Mouse (Mus musculus): ENCODE measurements around the gene Iqsec1.

Iqsec1 gene

GRCm38 (mm10) chr6:90953349-90953748 lies 35.1 kb downstream of the Iqsec1 start:
- DNase-seq (ENCODE audit: low spot score in 2 of 2), result no peak

DNA sequence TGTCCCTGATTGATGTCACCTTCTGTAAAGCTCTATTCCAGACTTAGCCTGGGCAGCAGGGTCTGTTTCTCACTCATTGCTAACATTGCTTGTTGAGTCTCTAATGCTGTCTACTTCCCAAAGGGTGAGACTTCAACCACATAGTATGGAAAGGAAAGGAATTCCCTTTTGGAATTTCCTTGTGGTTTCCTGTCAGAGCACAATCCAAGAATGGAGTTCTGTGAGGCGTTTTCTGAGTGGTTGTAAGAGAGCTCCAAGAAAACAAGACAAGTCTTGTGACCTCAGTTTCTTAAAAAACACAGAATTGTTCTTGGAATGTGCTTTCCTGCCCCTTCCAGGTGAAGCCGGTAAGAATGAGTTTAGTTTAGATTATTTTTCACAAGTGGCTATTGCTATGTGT lies 37.5 kb downstream of the Iqsec1 start:
- DNase-seq (ENCODE audit: low spot score in 2 of 2), result no peak

DNA sequence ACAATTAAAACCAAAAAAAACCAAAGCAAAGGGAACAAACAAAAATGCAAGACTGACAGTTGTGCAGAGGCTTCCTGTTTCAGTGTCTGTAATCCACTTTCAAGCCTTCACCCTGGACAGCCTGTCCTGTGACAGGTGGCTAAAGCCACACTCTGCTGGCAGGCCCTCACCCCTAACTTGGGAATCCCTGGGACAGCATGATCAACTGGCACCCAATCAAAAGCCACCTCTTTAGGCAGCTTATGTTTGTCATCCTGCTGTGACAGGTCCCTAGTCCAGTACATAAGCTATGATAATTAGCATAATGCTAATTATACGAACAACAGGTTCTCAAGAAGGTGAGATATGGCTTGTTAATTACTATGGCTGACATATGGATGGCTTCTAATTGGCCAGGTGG lies 40.4 kb downstream of the Iqsec1 start:
- DNase-seq (ENCODE audit: low spot score in 2 of 2), result no peak

- peak; percentile 56 to 57 for DNase-seq (ENCODE audit: low spot score in 2 of 2)
These were observed 42.8 kb downstream of the Iqsec1 start for GRCm38 (mm10) chr6:90945560-90946230.

DNA sequence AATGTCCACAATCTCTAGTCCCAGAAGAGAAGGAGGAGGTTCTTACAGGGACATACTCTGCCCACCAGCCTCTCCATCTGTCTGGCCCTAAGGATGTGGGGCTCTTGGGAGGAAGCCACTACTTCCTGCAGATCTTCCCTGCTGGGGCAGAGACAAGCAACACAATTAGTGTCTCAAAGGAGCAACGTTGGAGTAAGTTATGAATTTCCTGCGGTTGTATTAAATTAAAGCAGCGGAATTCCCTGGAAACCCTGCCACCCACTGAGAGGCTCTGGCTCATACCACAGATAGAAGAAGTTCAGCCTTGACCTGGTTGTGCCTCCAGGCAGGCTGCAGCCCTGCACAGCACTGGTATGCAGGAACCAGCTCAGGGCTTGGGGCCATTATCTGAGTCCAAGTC lies 47.2 kb downstream of the Iqsec1 start:
- DNase-seq (ENCODE audit: low spot score in 2 of 2), result no peak

GRCm38 (mm10) chr6:90933656-90934055 lies 54.8 kb downstream of the Iqsec1 start:
- no peak for DNase-seq (ENCODE audit: low spot score in 2 of 2)

DNA sequence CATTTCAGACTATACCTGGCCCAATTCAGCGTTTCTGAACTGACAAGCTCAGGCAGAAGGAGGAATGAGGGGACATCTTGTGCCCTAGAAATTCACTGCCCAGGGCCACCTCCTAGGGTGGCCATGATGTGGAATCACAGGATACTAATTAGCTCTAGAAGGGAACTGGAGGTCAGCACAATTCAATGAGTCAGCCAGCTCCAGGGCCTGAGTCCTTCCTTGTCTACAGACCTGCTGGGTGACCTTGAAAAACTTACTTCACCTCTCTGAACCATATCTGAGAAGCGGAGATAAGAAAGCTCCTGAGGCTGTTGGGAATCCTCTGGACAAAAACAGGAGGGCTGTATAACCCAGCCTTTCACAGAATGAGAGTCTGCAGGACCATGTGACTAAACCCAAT lies 59.7 kb downstream of the Iqsec1 start:
- no peak for DNase-seq (ENCODE audit: low spot score in 2 of 2)

DNA sequence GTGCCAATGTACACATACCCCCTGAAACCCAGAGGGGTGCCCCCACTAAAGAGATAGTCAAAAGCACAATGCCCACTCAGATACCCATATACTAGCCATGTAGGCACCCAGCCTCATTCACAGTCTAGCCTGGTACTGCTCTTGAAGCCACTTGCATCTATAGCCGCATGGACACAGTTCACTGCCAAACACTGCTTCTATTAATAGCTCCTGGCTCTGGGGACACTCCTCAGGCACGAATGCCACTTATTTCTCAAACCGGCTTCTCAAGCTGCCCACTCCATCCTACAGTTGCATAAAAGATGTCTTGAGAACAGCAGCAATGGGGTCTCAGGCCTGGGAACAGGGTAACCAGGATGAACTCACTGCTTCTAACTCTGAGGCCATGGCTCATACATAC lies 63.0 kb downstream of the Iqsec1 start:
- no peak for DNase-seq (ENCODE audit: low spot score in 2 of 2)

GRCm38 (mm10) chr6:90924796-90925195 lies 63.7 kb downstream of the Iqsec1 start:
- no peak for DNase-seq (ENCODE audit: low spot score in 2 of 2)

GRCm38 (mm10) chr6:90924379-90924778 lies 64.1 kb downstream of the Iqsec1 start:
- no peak for DNase-seq (ENCODE audit: low spot score in 2 of 2)

DNA sequence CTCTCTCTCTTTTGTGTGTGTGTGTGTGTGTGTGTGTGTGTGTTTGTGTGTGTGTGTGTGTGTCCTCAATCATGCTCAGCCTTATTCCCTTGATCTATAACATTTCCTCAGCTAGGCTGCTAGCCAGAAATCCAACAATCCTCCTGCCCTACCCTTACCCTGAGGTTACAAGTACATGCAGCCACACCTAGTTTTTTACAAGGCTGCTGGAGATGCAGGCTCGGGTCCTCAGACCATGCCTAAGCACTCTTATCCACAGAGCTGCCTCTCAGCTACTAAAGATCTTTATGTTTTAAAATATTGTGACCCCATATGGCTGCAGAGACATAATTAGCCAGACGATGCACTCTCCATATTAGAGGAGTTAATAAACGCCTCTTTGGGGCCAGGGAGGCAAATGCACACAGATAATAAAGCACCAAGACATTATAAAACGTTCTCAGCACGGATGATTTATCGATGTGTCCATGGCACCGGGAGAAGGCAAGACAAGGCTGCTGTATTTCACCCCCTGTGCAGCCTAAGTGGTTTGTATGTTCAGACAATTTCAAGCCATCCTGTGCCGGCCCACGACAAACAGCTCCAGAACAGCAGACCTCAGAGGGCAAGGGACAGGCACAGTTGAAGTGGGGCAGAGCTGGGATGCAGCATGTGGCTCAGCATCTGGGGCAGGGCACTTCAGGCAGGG lies 67.1 kb downstream of the Iqsec1 start:
- DNase-seq (ENCODE audit: low spot score in 2 of 2), result no peak

- no peak for DNase-seq (ENCODE audit: low spot score in 2 of 2)
These were observed 67.8 kb downstream of the Iqsec1 start for GRCm38 (mm10) chr6:90920510-90921220.

- DNase-seq (ENCODE audit: low spot score in 2 of 2), result no peak
These were observed 68.7 kb downstream of the Iqsec1 start for GRCm38 (mm10) chr6:90919636-90920420.

DNA sequence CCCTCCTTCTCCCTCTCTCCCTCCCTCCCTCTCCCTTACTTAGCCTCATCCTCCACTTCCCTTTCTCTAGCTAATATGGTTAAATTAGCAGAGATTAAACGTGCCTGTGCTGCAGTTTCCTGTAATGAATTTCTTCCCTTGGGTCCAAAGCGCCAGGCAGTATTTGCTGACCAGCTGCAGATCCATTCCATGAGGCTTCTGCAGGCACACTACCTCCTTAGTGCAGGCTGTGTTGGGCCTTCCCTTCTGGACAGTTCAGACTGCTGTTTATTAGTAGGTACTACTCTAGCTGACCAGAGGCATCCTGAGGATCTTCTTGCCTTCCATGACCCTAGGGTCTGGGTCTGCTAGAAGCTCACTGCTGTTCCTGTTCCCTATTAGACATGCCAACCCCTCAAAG lies 72.9 kb downstream of the Iqsec1 start:
- DNase-seq (ENCODE audit: low spot score in 2 of 2), result no peak

- DNase-seq (ENCODE audit: low spot score in 2 of 2), result no peak
These were observed 74.7 kb downstream of the Iqsec1 start for GRCm38 (mm10) chr6:90913771-90914170.

- no peak for DNase-seq (ENCODE audit: low spot score in 2 of 2)
These were observed 75.7 kb downstream of the Iqsec1 start for GRCm38 (mm10) chr6:90912768-90913167.

- no peak for DNase-seq (ENCODE audit: low spot score in 2 of 2)
These were observed 84.3 kb downstream of the Iqsec1 start for GRCm38 (mm10) chr6:90904143-90904542.

DNA sequence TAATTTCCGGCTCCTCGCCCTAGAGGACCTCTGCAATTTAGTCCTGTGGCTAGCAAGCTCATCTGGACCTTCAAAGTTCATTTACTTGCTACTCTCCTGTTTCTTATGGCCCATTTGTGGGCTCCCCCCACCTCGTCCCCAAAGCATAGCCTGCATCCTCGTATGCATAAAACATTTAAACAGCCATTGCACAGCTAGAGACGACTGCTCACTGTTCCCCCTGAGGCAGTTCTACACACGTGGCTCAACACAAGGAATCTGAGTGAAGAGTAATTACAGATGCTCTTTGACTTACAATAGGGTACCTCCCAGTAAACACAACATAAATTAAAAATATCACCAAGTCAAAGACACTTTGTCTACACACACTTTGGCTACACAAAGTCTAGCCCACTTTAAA lies 88.2 kb downstream of the Iqsec1 start:
- DNase-seq (ENCODE audit: low spot score in 2 of 2), result no peak

DNA sequence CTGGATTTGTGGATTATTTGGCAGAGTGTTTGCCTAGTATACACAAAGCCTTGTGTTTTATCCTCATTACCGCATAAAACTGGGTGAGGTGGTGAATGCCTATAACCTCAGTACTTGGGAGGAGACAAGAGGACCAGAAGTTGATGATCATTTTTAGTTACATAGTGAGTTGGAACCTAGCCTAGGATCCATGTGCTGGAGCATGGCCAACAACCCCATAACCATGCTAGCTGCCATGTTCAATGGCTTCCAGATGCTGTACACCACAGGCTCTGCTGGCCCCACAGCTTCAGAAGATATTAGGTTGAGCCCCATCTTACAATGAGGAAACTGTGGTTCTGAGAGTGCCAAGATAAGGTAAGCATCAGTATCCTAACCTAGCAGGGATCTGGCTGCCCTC lies 89.2 kb downstream of the Iqsec1 start:
- DNase-seq (ENCODE audit: low spot score in 2 of 2), result no peak

- DNase-seq (ENCODE audit: low spot score in 2 of 2), result no peak
These were observed 90.4 kb downstream of the Iqsec1 start for GRCm38 (mm10) chr6:90898107-90898506.

DNA sequence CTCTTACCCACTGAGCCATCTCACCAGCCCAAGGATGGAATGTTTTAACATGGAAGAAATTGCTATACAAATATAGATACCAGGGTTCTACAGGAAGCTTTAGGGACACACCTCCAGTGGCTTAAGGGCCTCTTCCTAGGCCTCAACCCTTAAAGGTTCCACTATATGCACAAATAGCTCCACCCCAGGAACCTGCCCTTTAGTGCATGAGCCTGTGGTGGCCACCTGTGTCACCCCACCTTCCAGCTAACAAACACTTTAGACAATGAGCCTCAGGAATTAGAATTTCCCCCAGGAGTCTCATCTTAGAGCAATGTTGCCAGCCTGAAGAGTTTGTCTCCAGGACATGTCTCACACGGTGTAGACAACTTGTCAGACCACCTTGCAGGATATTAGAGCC lies 96.1 kb downstream of the Iqsec1 start:
- DNase-seq (ENCODE audit: low spot score in 2 of 2), result no peak
